Mouse (Mus musculus) embryonic facial prominence, embryonic 12.5 days (tissue): ENCODE data around the gene Casp9. TPM values are rescaled to one million over a fixed set of nuclear protein-coding genes. Genes with fewer than 3 reads are reported as not detected.

Source experiments
- ATAC-seq: fragments of 200-750 bp; cut with Nextera tagmentation; 2 replicates; pipeline ENCODE4 v1.8.0; 2017; ENCODE audit not compliant: insufficient number of reproducible peaks, insufficient read depth, low FRiP score, low TSS enrichment
- H3K27ac ChIP-seq: fragments of 300-500 bp; sonication (generic); 2 replicates; pipeline ENCODE4 v1.5.1; 2016; ENCODE audit warnings: mild to moderate bottlenecking
- H3K27me3 ChIP-seq: fragments of 300-500 bp; sonication (generic); 2 replicates; pipeline ENCODE4 v1.6.1; 2016; ENCODE audit warnings: mild to moderate bottlenecking, moderate library complexity
- H3K36me3 ChIP-seq: fragments of 300-500 bp; sonication (generic); 2 replicates; pipeline ENCODE4 v1.6.1; 2016; ENCODE audit warnings: mild to moderate bottlenecking
- H3K4me1 ChIP-seq: fragments of 300-500 bp; sonication (generic); 2 replicates; pipeline ENCODE4 v1.6.1; 2016
- H3K4me2 ChIP-seq: fragments of 300-500 bp; sonication (generic); replicated peaks from 2 replicates; pipeline ENCODE4 v1.6.1; 2016; ENCODE audit warnings: mild to moderate bottlenecking, moderate library complexity
- H3K4me3 ChIP-seq: fragments of 300-500 bp; sonication (generic); 2 replicates; pipeline ENCODE4 v1.5.1; 2016; ENCODE audit warnings: mild to moderate bottlenecking
- H3K9ac ChIP-seq: fragments of 300-500 bp; sonication (generic); 2 replicates; pipeline ENCODE4 v1.6.1; 2016; ENCODE audit warnings: mild to moderate bottlenecking, moderate library complexity
- H3K9me3 ChIP-seq: fragments of 300-500 bp; sonication (generic); 2 replicates; pipeline ENCODE4 v1.6.1; 2016; ENCODE audit warnings: mild to moderate bottlenecking, moderate library complexity
- WGBS: fragments of 180-500 bp; shearing (Covaris S2); methylation state at CpG from one replicate; pipeline ENCODE4 v1.1.7; 2016; 5-methylcytosine and 5-hydroxymethylcytosine counted together
- polyA plus RNA-seq: library from polyadenylated mRNA; unstranded; fragments of >200 nt; fragmentation: Nextera tagmentation; extraction: Ambion mirVana; gene quantifications from 2 replicates; pipeline ENCODE4 v1.2.1, GENCODE M21; 2016

Casp9 gene
- polyA plus RNA-seq, 1 experiment from 2014 or later: 18.1 TPM

- WGBS: 75% methylated on average over 10 of the region's 10 CpGs
- no peaks in the 10 kb centered on the region for H3K27me3 ChIP-seq
These were observed 28.7 kb downstream of the Casp9 start for GRCm38 (mm10) chr4:141822089-141822488.

GRCm38 (mm10) chr4:141822979-141823378 lies 29.6 kb downstream of the Casp9 start:
- WGBS: 57% methylated on average over 3 of the region's 3 CpGs
- Histone ChIP-seq H3K9ac (no peak overlapping the region), H3K27me3 (no peaks in the 10 kb centered on the region), H3K4me2 (no peak overlapping the region), H3K4me1 (no peaks in the 10 kb centered on the region), H3K27ac (no peak overlapping the region), H3K9me3 (no peaks in the 10 kb centered on the region), H3K36me3 (no peaks in the 10 kb centered on the region), H3K4me3 (no peak overlapping the region)
- ATAC-seq: no peak

More at GRCm38 (mm10) chr4:141822089-141822488, 28.7 kb downstream of the Casp9 start:
- Histone ChIP-seq H3K36me3 (no peaks in the 10 kb centered on the region), H3K9me3 (no peaks in the 10 kb centered on the region), H3K27ac (no peak overlapping the region), H3K4me2 (no peak overlapping the region), H3K4me3 (no peak overlapping the region), H3K4me1 (no peaks in the 10 kb centered on the region), H3K9ac (no peak overlapping the region)
- no peak for ATAC-seq

GRCm38 (mm10) chr4:141826060-141826459 lies 32.6 kb downstream of the Casp9 start, which contains the start of gene Cela2a:
TSS of gene Cela2a (minus strand) at chr4:141826160.
- Histone ChIP-seq H3K9ac (no peak within 1 kb of the TSS), H3K9me3 (no peaks in the 10 kb centered on the region), H3K4me1 (no peaks in the 10 kb centered on the region), H3K27me3 (no peaks in the 10 kb centered on the region), H3K27ac (no peak within 1 kb of the TSS), H3K4me3 (no peak within 1 kb of the TSS), H3K36me3 (no peaks in the 10 kb centered on the region), H3K4me2 (no peak within 1 kb of the TSS)
- WGBS: 65% methylated on average over 5 of the region's 5 CpGs
- no peak for ATAC-seq

GRCm38 (mm10) chr4:141827401-141827800 lies 34.0 kb downstream of the Casp9 start:
- 88% methylated on average over 2 of the region's 2 CpGs for WGBS
- no peak overlapping the region for H3K27ac ChIP-seq
- H3K27me3 ChIP-seq: no peaks in the 10 kb centered on the region
- H3K9me3 ChIP-seq: no peaks in the 10 kb centered on the region
- no peaks in the 10 kb centered on the region for H3K36me3 ChIP-seq
- no peak overlapping the region for H3K4me2 ChIP-seq
- no peak for ATAC-seq
- no peak overlapping the region for H3K9ac ChIP-seq
- no peaks in the 10 kb centered on the region for H3K4me1 ChIP-seq
- H3K4me3 ChIP-seq: no peak overlapping the region

- no peak overlapping the region for H3K4me3 ChIP-seq
- no peak overlapping the region for H3K4me2 ChIP-seq
- 65% methylated on average over 4 of the region's 4 CpGs for WGBS
- no peaks in the 10 kb centered on the region for H3K9me3 ChIP-seq
- H3K4me1 ChIP-seq: no peaks in the 10 kb centered on the region
- H3K36me3 ChIP-seq: no peaks in the 10 kb centered on the region
- H3K27ac ChIP-seq: no peak overlapping the region
- H3K9ac ChIP-seq: no peak overlapping the region
- H3K27me3 ChIP-seq: no peaks in the 10 kb centered on the region
- ATAC-seq: no peak
These were observed 34.8 kb downstream of the Casp9 start for GRCm38 (mm10) chr4:141828177-141828576.

GRCm38 (mm10) chr4:141830381-141830780 lies 37.0 kb downstream of the Casp9 start:
- H3K4me1 ChIP-seq: no peaks in the 10 kb centered on the region
- no peak overlapping the region for H3K4me3 ChIP-seq
- no peak overlapping the region for H3K4me2 ChIP-seq
- 49% methylated on average over 11 of the region's 11 CpGs for WGBS
- H3K27me3 ChIP-seq: no peaks in the 10 kb centered on the region
- H3K36me3 ChIP-seq: no peaks in the 10 kb centered on the region
- H3K9me3 ChIP-seq: no peaks in the 10 kb centered on the region
- no peak for ATAC-seq
- H3K27ac ChIP-seq: no peak overlapping the region
- H3K9ac ChIP-seq: no peak overlapping the region

- H3K4me3 ChIP-seq: no peak overlapping the region
- H3K27ac ChIP-seq: no peak overlapping the region
- WGBS: 81% methylated on average over 7 of the region's 7 CpGs
- no peak overlapping the region for H3K4me2 ChIP-seq
- no peaks in the 10 kb centered on the region for H3K36me3 ChIP-seq
- no peak overlapping the region for H3K9ac ChIP-seq
- H3K4me1 ChIP-seq: no peaks in the 10 kb centered on the region
- no peaks in the 10 kb centered on the region for H3K9me3 ChIP-seq
- no peak for ATAC-seq
- no peaks in the 10 kb centered on the region for H3K27me3 ChIP-seq
These were observed 37.9 kb downstream of the Casp9 start for GRCm38 (mm10) chr4:141831361-141831760.

- no peak overlapping the region for H3K4me2 ChIP-seq
- H3K27me3 ChIP-seq: no peaks in the 10 kb centered on the region
- H3K9me3 ChIP-seq: no peaks in the 10 kb centered on the region
- no peak overlapping the region for H3K9ac ChIP-seq
- H3K4me3 ChIP-seq: no peak overlapping the region
- H3K36me3 ChIP-seq: no peaks in the 10 kb centered on the region
- ATAC-seq: no peak
- no peaks in the 10 kb centered on the region for H3K4me1 ChIP-seq
- 59% methylated on average over 1 of the region's 1 CpGs for WGBS
- H3K27ac ChIP-seq: no peak overlapping the region
These were observed 40.5 kb downstream of the Casp9 start for GRCm38 (mm10) chr4:141833911-141834310.

- H3K4me1 ChIP-seq: no peaks in the 10 kb centered on the region
- ATAC-seq: no peak
- no peaks in the 10 kb centered on the region for H3K27me3 ChIP-seq
- WGBS: 61% methylated on average over 5 of the region's 5 CpGs
- no peak overlapping the region for H3K9ac ChIP-seq
- H3K36me3 ChIP-seq: no peaks in the 10 kb centered on the region
- H3K4me2 ChIP-seq: no peak overlapping the region
- H3K27ac ChIP-seq: no peak overlapping the region
- H3K9me3 ChIP-seq: no peaks in the 10 kb centered on the region
- no peak overlapping the region for H3K4me3 ChIP-seq
These were observed 41.2 kb downstream of the Casp9 start for GRCm38 (mm10) chr4:141834536-141835095.

GRCm38 (mm10) chr4:141845999-141846398 lies 52.6 kb downstream of the Casp9 start, which contains the start of gene Ctrc:
TSS of gene Ctrc (minus strand) at chr4:141846359.
- Histone ChIP-seq H3K4me2 (no peak within 1 kb of the TSS), H3K4me1 (no peaks in the 10 kb centered on the region), H3K36me3 (no peaks in the 10 kb centered on the region), H3K27ac (no peak within 1 kb of the TSS), H3K27me3 (no peaks in the 10 kb centered on the region), H3K9ac (no peak within 1 kb of the TSS), H3K9me3 (no peaks in the 10 kb centered on the region), H3K4me3 (no peak within 1 kb of the TSS)
- no peak for ATAC-seq
- WGBS: 81% methylated on average over 6 of the region's 6 CpGs

GRCm38 (mm10) chr4:141853437-141853836 lies 60.0 kb downstream of the Casp9 start:
- Histone ChIP-seq H3K4me1 (no peaks in the 10 kb centered on the region), H3K27ac (no peak overlapping the region), H3K9me3 (no peaks in the 10 kb centered on the region), H3K9ac (no peak overlapping the region), H3K4me2 (no peak overlapping the region), H3K27me3 (no peaks in the 10 kb centered on the region), H3K36me3 (no peaks in the 10 kb centered on the region), H3K4me3 (no peak overlapping the region)
- 75% methylated on average over 9 of the region's 9 CpGs for WGBS
- ATAC-seq: no peak

- peak; percentile 54; the same call in 1 of the 2 replicates for ATAC-seq
- Histone ChIP-seq H3K27me3 (no peaks in the 10 kb centered on the region), H3K36me3 (peaks cover 20% of the 10 kb centered on the region; the same call in 1 of the 2 replicates), H3K4me2 (no peak overlapping the region), H3K9ac (no peak overlapping the region), H3K9me3 (no peaks in the 10 kb centered on the region), H3K4me1 (no peaks in the 10 kb centered on the region), H3K27ac (no peak overlapping the region), H3K4me3 (no peak overlapping the region)
- WGBS: 18% methylated on average over 10 of the region's 10 CpGs
These were observed 64.1 kb downstream of the Casp9 start for GRCm38 (mm10) chr4:141857422-141857930.
